Mouse (Mus musculus) olfactory bulb, adult 2 months (tissue): Measurements from ENCODE around the gene Eya4.

Source experiments
- CTCF ChIP-seq: fragments of 200-500 bp; IDR thresholded peaks from 2 replicates; pipeline ENCODE4 v1.5.1; 2012; ENCODE audit warnings: low read depth, mild to moderate bottlenecking, low read length, moderate library complexity; ENCODE audit not compliant: insufficient read depth
- POLR2A ChIP-seq: fragments of 200-500 bp; IDR thresholded peaks from 2 replicates; pipeline ENCODE4 v1.6.1; 2012; ENCODE audit warnings: mild to moderate bottlenecking, low read depth, low read length, moderate library complexity; ENCODE audit not compliant: insufficient read depth

- no peak for TF ChIP-seq POLR2A
- TF ChIP-seq CTCF, result no peak
These were observed 273.7 kb downstream of the Eya4 start for GRCm38 (mm10) chr10:23076691-23077385.
